ENCODE assay signal across 8 mouse cellular contexts in the genomic region with DNA sequence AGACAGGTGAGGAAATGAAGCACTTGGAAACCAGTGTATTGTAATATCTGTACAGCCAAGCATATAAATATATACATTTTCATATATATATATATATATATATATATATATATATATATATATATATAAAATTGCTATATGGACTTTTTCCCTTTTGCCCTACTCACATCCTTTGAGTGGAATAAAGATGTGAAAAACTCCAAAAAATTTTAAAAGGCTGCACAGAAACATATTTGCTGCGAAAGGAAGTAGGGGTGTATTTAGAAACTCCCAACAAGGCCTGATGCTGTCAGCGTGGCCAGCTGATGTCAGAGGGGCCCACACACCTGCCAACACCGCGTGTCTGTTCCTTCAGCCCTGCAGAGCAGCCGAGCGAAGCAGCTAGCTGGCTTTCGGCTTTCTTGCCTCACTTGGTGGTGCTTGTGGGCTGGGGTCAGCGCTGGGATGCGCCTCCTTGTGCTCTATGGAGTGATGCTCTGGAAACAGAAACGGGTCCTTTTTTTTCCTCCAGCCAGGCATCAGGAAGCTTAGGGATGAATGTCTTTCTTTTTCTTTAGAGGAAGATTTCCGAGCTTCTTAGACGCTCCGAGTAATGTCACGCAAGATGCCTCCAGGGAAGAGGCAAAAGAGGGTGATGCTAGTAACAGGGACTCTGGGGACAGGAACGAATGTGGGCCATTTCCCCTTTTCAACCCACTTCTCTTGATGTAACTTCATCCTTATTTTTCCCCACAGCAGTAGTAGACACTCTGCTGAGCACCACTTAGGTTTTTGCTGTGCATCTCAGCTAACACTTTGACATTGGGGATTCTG. TPM values are rescaled to one million over a fixed set of nuclear protein-coding genes. Genes with fewer than 3 reads are reported as not detected.
DNase-seq lines count a peak whose midpoint lies in the region; ATAC-seq and TF ChIP-seq lines count a peak whose summit lies in the region.

No protein-coding gene starts in this region.

- H3K79me2 ChIP-seq in MEL (ENCODE audit: control insufficient read depth, insufficient read depth, low read length, poor library complexity), result peaks cover 22% of the 10 kb centered on the region

- no peak for TF ChIP-seq POLR2A in MEL (IDR thresholded peaks at IDR 0.05; ENCODE audit: control insufficient read depth in 1 of 2, insufficient read depth in 1 of 2, low read depth in 1 of 2, low read length in 2 of 2, poor library complexity in 1 of 2)

- H3K4me3 ChIP-seq in MEL (ENCODE audit: control insufficient read depth in 1 of 2, insufficient read depth in 1 of 2, low read depth in 2 of 2, low read length in 2 of 2), result no peak overlapping the region
- H3K4me3 ChIP-seq in forebrain, embryonic 14.5 days (ENCODE audit: low read depth, low read length), result no peak overlapping the region
- no peak overlapping the region for H3K4me3 ChIP-seq in midbrain, embryonic 14.5 days (replicated peaks; ENCODE audit: low read depth, low read length)

- no peaks in the 10 kb centered on the region for H3K9me3 ChIP-seq in MEL (replicated peaks; ENCODE audit: insufficient read depth, low read length)
- no peaks in the 10 kb centered on the region for H3K9me3 ChIP-seq in forebrain, embryonic 14.5 days (replicated peaks; ENCODE audit: control insufficient read depth, low read length)
- no peaks in the 10 kb centered on the region for H3K9me3 ChIP-seq in midbrain, embryonic 14.5 days (ENCODE audit: control insufficient read depth, low read length)

- no peak for ATAC-seq in forebrain, embryonic 14.5 days
- ATAC-seq in midbrain, embryonic 14.5 days (ENCODE audit: low FRiP score, low TSS enrichment), result no peak

- no peak for TF ChIP-seq RAD21 in MEL (IDR thresholded peaks at IDR 0.05; ENCODE audit: low read depth, low read length)

- H3K36me3 ChIP-seq in MEL (ENCODE audit: control insufficient read depth in 1 of 2, insufficient read depth in 2 of 2, low read length in 2 of 2), result no peaks in the 10 kb centered on the region
- no peaks in the 10 kb centered on the region for H3K36me3 ChIP-seq in forebrain, embryonic 14.5 days (ENCODE audit: control insufficient read depth, insufficient read depth, low read length)
- no peaks in the 10 kb centered on the region for H3K36me3 ChIP-seq in midbrain, embryonic 14.5 days (ENCODE audit: control insufficient read depth, insufficient read depth, low read length)

- H3K27ac ChIP-seq in MEL (ENCODE audit: control insufficient read depth, low read depth, low read length), result no peak overlapping the region
- H3K27ac ChIP-seq in forebrain, embryonic 14.5 days (ENCODE audit: low read depth, low read length), result no peak overlapping the region
- H3K27ac ChIP-seq in midbrain, embryonic 14.5 days (replicated peaks; ENCODE audit: low read depth, low read length), result no peak overlapping the region

- peak overlapping the region; percentile 82; the same call in 1 of the 2 replicates for H3K4me2 ChIP-seq in forebrain, embryonic 14.5 days (ENCODE audit: low read length)
- H3K4me2 ChIP-seq in midbrain, embryonic 14.5 days (ENCODE audit: low read length), result peak overlapping the region; percentile 96

- TF ChIP-seq CTCF in MEL (IDR thresholded peaks at IDR 0.05 in 2 of 3, conservative IDR thresholded peaks at IDR 0.05 in 1 of 3; ENCODE audit: control insufficient read depth in 1 of 3, insufficient read depth in 1 of 3, low read depth in 2 of 3, low read length in 3 of 3, poor library complexity in 1 of 3, severe bottlenecking in 1 of 3), result no peak

- intact Hi-C loops in heart, postnatal 36 days (cut with DNase I), result loop anchor here (2.0 to 10.0 kb wide), 2 partner anchors 42 to 330 kb away; no protein-coding TSS in a partner anchor

- peak; percentile 91 for DNase-seq in heart, adult 11 months
- no peak for DNase-seq in heart, postnatal 36 days
- peak; percentile 24 for DNase-seq in MEL (ENCODE audit: low read depth, low spot score)
- no peak for DNase-seq in forebrain, embryonic 14.5 days (ENCODE audit: low spot score)
- peak; percentile 32 for DNase-seq in midbrain, embryonic 14.5 days
- peak; percentile 77 for DNase-seq in thymus, postnatal 4 days
- no peak for DNase-seq in urinary bladder, adult 18-20 months (ENCODE audit: low spot score in 2 of 2)
- DNase-seq in right cerebral cortex, adult 2 months (ENCODE audit: low spot score in 2 of 2), result no peak

- H3K27me3 ChIP-seq in MEL (ENCODE audit: control insufficient read depth in 1 of 2, insufficient read depth in 2 of 2, low read length in 2 of 2), result no peaks in the 10 kb centered on the region
- H3K27me3 ChIP-seq in forebrain, embryonic 14.5 days (replicated peaks; ENCODE audit: control insufficient read depth, insufficient read depth, low read length), result no peaks in the 10 kb centered on the region
- H3K27me3 ChIP-seq in midbrain, embryonic 14.5 days (ENCODE audit: control insufficient read depth, insufficient read depth, low read length), result no peaks in the 10 kb centered on the region; the same call in 1 of the 2 replicates

- no peak overlapping the region for H3K9ac ChIP-seq in MEL (ENCODE audit: control insufficient read depth, low read depth, low read length, poor library complexity, severe bottlenecking)
- H3K9ac ChIP-seq in forebrain, embryonic 14.5 days (ENCODE audit: low read length), result no peak overlapping the region
- H3K9ac ChIP-seq in midbrain, embryonic 14.5 days (replicated peaks; ENCODE audit: low read length), result 0 out of 2 replicates have a peak overlapping the region, but pooled peaks have one; percentile 26

- peaks cover 0 to 2% of the 10 kb centered on the region in 2 experiments; a peak in 1 of 4 replicates for H3K4me1 ChIP-seq in MEL (ENCODE audit: control insufficient read depth in 1 of 2, insufficient read depth in 2 of 2, low read length in 2 of 2)
- peaks cover 8% of the 10 kb centered on the region; the same call in 1 of the 2 replicates for H3K4me1 ChIP-seq in forebrain, embryonic 14.5 days (ENCODE audit: control insufficient read depth, insufficient read depth, low read length)
- H3K4me1 ChIP-seq in midbrain, embryonic 14.5 days (ENCODE audit: control insufficient read depth, insufficient read depth, low read length), result peaks cover 16% of the 10 kb centered on the region

- TF ChIP-seq EP300 in MEL (IDR thresholded peaks at IDR 0.05; ENCODE audit: low read depth in 1 of 2, low read length in 2 of 2), result no peak

- 19% methylated on average over 15 of the region's 15 CpGs for WGBS in forebrain, embryonic 14.5 days
- WGBS in midbrain, embryonic 14.5 days, result 11% methylated on average over 15 of the region's 15 CpGs

TF ChIP-seq in MEL, 35 proteins besides CTCF, POLR2A, EP300 and RAD21:
- no peak for TF ChIP-seq HCFC1 (IDR thresholded peaks at IDR 0.05; ENCODE audit: low read depth, low read length)
- TF ChIP-seq GATA1 (IDR thresholded peaks at IDR 0.05; ENCODE audit: low read depth, low read length), result peak; percentile 37; the same call in 1 of the 2 replicates

RNA-seq across cellular contexts. Expression of a gene that starts 2.9 kb away (rescaled TPM):
- 10 to 100 TPM; 60.3 to 71.1 TPM for total RNA-seq in heart, postnatal 36 days (2021)
- 35.3 and 35.8 TPM in 2 replicates for total RNA-seq in MEL (2012; rRNA removed)
- 100 to 1,000 TPM in 1 of 2 experiments, 10 to 100 TPM in 1; 22.7 to 104 TPM for polyA plus RNA-seq in MEL (2012; ENCODE audit: insufficient read depth in 1 of 2, insufficient read length in 2 of 2, low read depth in 1 of 2, low replicate concordance in 2 of 2, missing spikeins in 1 of 2)
- polyA plus RNA-seq in forebrain, embryonic 14.5 days (2014; fragmentation: Nextera tagmentation; extraction: Ambion mirVana), result 15.6 and 18.3 TPM in 2 replicates
- polyA plus RNA-seq in midbrain, embryonic 14.5 days (2014; fragmentation: Nextera tagmentation; extraction: Ambion mirVana), result 22.6 and 29.8 TPM in 2 replicates

RNA-seq across cellular contexts. Expression of a gene that starts 14.8 kb away (rescaled TPM):
- total RNA-seq in heart, postnatal 36 days (2021), result 10 to 100 TPM; 78.8 to 91.7 TPM
- total RNA-seq in MEL (2012; rRNA removed), result 45.6 and 48.4 TPM in 2 replicates
- polyA plus RNA-seq in MEL (2012; ENCODE audit: insufficient read depth in 1 of 2, insufficient read length in 2 of 2, low read depth in 1 of 2, low replicate concordance in 2 of 2, missing spikeins in 1 of 2), result 10 to 100 TPM in 1 of 2 experiments, not detected in 1; 35.8 TPM
- 139 and 143 TPM in 2 replicates for polyA plus RNA-seq in forebrain, embryonic 14.5 days (2014; fragmentation: Nextera tagmentation; extraction: Ambion mirVana)
- polyA plus RNA-seq in midbrain, embryonic 14.5 days (2014; fragmentation: Nextera tagmentation; extraction: Ambion mirVana), result 126 and 143 TPM in 2 replicates

Comparison
In these comparisons a context has a peak if more than half of its experiments do, and no peak if none do; other contexts are left out.
1. DNase-seq: peak in heart, adult 11 months (single experiment), MEL (single experiment), midbrain, embryonic 14.5 days (single experiment) and thymus, postnatal 4 days (single experiment); none in heart, postnatal 36 days (0 of 2), forebrain, embryonic 14.5 days (single experiment), urinary bladder, adult 18-20 months (0 of 2) and right cerebral cortex, adult 2 months (0 of 2).